Comparison of ENCODE assay signal across 8 mouse cellular contexts in the genomic region with DNA sequence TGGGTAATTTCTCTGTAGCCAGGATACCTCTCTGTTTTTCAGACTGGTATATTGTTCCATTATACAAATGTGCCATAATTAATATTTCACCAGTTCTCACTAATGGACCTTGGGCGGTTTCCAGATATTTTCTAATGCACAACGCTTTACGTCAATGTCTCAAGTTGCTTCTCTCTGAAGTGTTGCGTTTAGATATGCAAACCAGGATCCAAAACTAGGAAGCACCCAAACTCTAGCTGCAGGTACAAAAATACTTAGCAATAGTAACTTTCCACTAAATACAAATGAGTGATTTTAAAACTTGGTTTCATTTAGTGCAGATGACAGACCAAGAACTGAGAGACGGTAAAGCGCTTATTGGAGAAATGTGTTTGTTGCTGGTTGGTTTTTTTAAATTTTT. TPM values are rescaled to one million over a fixed set of nuclear protein-coding genes. Genes with fewer than 3 reads are reported as not detected.
DNase-seq lines count a peak whose midpoint lies in the region; ATAC-seq lines count a peak whose summit lies in the region.

No protein-coding gene starts in this region.

- WGBS in heart, embryonic 15.5 days: 2% methylated on average over 6 of the region's 6 CpGs
- 12% methylated on average over 6 of the region's 6 CpGs for WGBS in hindbrain, embryonic 11.5 days
- 2% methylated on average over 6 of the region's 6 CpGs for WGBS in midbrain, embryonic 15.5 days

- peak overlapping the region; percentile 95 for H3K9ac ChIP-seq in heart, embryonic 15.5 days
- H3K9ac ChIP-seq in hindbrain, embryonic 11.5 days (ENCODE audit: low read depth, low read length): peak overlapping the region; percentile 97
- H3K9ac ChIP-seq in midbrain, embryonic 15.5 days: peak overlapping the region; percentile 97

- H3K4me1 ChIP-seq in heart, embryonic 15.5 days (replicated peaks): peaks cover 44% of the 10 kb centered on the region
- H3K4me1 ChIP-seq in hindbrain, embryonic 11.5 days (replicated peaks; ENCODE audit: control insufficient read depth, insufficient read depth, low read length): peaks cover 4% of the 10 kb centered on the region; the same call in 1 of the 2 replicates
- H3K4me1 ChIP-seq in midbrain, embryonic 15.5 days: peaks cover 30% of the 10 kb centered on the region

- peak overlapping the region; percentile 74 for H3K4me3 ChIP-seq in heart, embryonic 15.5 days
- H3K4me3 ChIP-seq in hindbrain, embryonic 11.5 days (ENCODE audit: low read depth, low read length): peak overlapping the region; percentile 81
- H3K4me3 ChIP-seq in midbrain, embryonic 15.5 days: peak overlapping the region; percentile 85

- peak overlapping the region; percentile 63 for H3K4me2 ChIP-seq in heart, embryonic 15.5 days
- peak overlapping the region; percentile 58 for H3K4me2 ChIP-seq in hindbrain, embryonic 11.5 days (replicated peaks; ENCODE audit: low read depth, low read length)
- peak overlapping the region; percentile 55 for H3K4me2 ChIP-seq in midbrain, embryonic 15.5 days

- H3K27me3 ChIP-seq in heart, embryonic 15.5 days: no peaks in the 10 kb centered on the region
- no peaks in the 10 kb centered on the region for H3K27me3 ChIP-seq in hindbrain, embryonic 11.5 days (ENCODE audit: control insufficient read depth, insufficient read depth, low read length)
- H3K27me3 ChIP-seq in midbrain, embryonic 15.5 days (replicated peaks): no peaks in the 10 kb centered on the region

- no peaks in the 10 kb centered on the region for H3K36me3 ChIP-seq in heart, embryonic 15.5 days
- H3K36me3 ChIP-seq in hindbrain, embryonic 11.5 days (ENCODE audit: control insufficient read depth, insufficient read depth, low read length): no peaks in the 10 kb centered on the region
- H3K36me3 ChIP-seq in midbrain, embryonic 15.5 days (replicated peaks): no peaks in the 10 kb centered on the region

- ATAC-seq in heart, embryonic 15.5 days (replicated peaks; ENCODE audit: insufficient number of reproducible peaks, insufficient read depth, low FRiP score, low read depth): no peak
- no peak for ATAC-seq in hindbrain, embryonic 11.5 days (ENCODE audit: low FRiP score)
- ATAC-seq in midbrain, embryonic 15.5 days (replicated peaks): no peak
- no peak for ATAC-seq in inflammation-experienced regulatory T-cells, adult 6 months

- no peaks in the 10 kb centered on the region for H3K9me3 ChIP-seq in heart, embryonic 15.5 days (replicated peaks)
- no peaks in the 10 kb centered on the region for H3K9me3 ChIP-seq in hindbrain, embryonic 11.5 days (ENCODE audit: control insufficient read depth, low read length)
- H3K9me3 ChIP-seq in midbrain, embryonic 15.5 days: no peaks in the 10 kb centered on the region

- DNase-seq in heart, adult 18-20 months: no peak
- DNase-seq in Muller cell, postnatal 12 days (ENCODE audit: inconsistent ontology term): peak; percentile 21
- DNase-seq in hindbrain, embryonic 11.5 days (ENCODE audit: low spot score): no peak
- DNase-seq in urinary bladder, adult 18-20 months (ENCODE audit: low spot score in 2 of 2): no peak
- DNase-seq in adrenal gland, postnatal 10 days: no peak

- H3K27ac ChIP-seq in heart, embryonic 15.5 days: peak overlapping the region; percentile 90
- H3K27ac ChIP-seq in hindbrain, embryonic 11.5 days (ENCODE audit: low read depth, low read length): peak overlapping the region; percentile 86
- H3K27ac ChIP-seq in midbrain, embryonic 15.5 days: no peak overlapping the region

RNA-seq across cellular contexts. Expression of a gene that starts 1.0 kb away (rescaled TPM):
- polyA plus RNA-seq in heart, embryonic 15.5 days (2015; fragmentation: Nextera tagmentation; extraction: Ambion mirVana): 92.0 and 94.9 TPM in 2 replicates
- total RNA-seq in heart, adult 18-20 months (2021): 10 to 100 TPM; 77.5 to 85.2 TPM
- polyA plus RNA-seq in hindbrain, embryonic 11.5 days (2014; fragmentation: Nextera tagmentation; extraction: Ambion mirVana): 99.3 and 107 TPM in 2 replicates
- 84.6 and 91.6 TPM in 2 replicates for polyA plus RNA-seq in midbrain, embryonic 15.5 days (2015; fragmentation: Nextera tagmentation; extraction: Ambion mirVana)
- 10 to 100 TPM; 82.3 to 87.5 TPM for total RNA-seq in adrenal gland, postnatal 10 days (2021)
- polyA plus RNA-seq in inflammation-experienced regulatory T-cells, adult 6 months (2017; shearing (Covaris generic)): 10 to 100 TPM; 11.7 to 25.1 (median 13.1) TPM

RNA-seq across cellular contexts. Expression of a gene that starts 40.5 kb away (rescaled TPM):
- 0.33 and 0.35 TPM in 2 replicates for polyA plus RNA-seq in heart, embryonic 15.5 days (2015; fragmentation: Nextera tagmentation; extraction: Ambion mirVana)
- 1 to 10 TPM; 5.5 to 6.8 TPM for total RNA-seq in heart, adult 18-20 months (2021)
- polyA plus RNA-seq in hindbrain, embryonic 11.5 days (2014; fragmentation: Nextera tagmentation; extraction: Ambion mirVana): 51.1 and 68.0 TPM in 2 replicates
- polyA plus RNA-seq in midbrain, embryonic 15.5 days (2015; fragmentation: Nextera tagmentation; extraction: Ambion mirVana): 93.2 and 105 TPM in 2 replicates
- total RNA-seq in adrenal gland, postnatal 10 days (2021): 1 to 10 TPM; 2.6 to 4.0 TPM
- under 1 TPM in 1 of 3 experiments, not detected in 2; 0.27 TPM for polyA plus RNA-seq in inflammation-experienced regulatory T-cells, adult 6 months (2017; shearing (Covaris generic))

Comparison
In these comparisons a context has a peak if more than half of its experiments do, and no peak if none do; other contexts are left out.
1. RNA of a gene that starts 40.5 kb away (polyA plus RNA-seq): 93.2 to 105 TPM in midbrain, embryonic 15.5 days and 51.1 to 68.0 TPM in hindbrain, embryonic 11.5 days; 0.33 to 0.35 TPM in heart, embryonic 15.5 days and 0.27 TPM in inflammation-experienced regulatory T-cells, adult 6 months; every median in the first group is over 10 times any median in the second.
2. Peak in every context shown above with its lines, with median percentiles within 50 percentile points of each other: H3K4me2 ChIP-seq, H3K4me3 ChIP-seq and H3K9ac ChIP-seq.